Mouse (Mus musculus) small intestine, adult 2 months (tissue): ENCODE measurements around the gene Nde1.

Source experiments
- CTCF ChIP-seq: fragments of 200-500 bp; IDR thresholded peaks from 2 replicates; pipeline ENCODE4 v1.5.1; 2012; ENCODE audit warnings: low read depth, mild to moderate bottlenecking, control low read depth, inconsistent platforms, low read length, moderate library complexity, mixed read lengths; ENCODE audit not compliant: insufficient replicate concordance, insufficient read length; ENCODE audit errors: extremely low read depth
- POLR2A ChIP-seq: fragments of 200-500 bp; IDR thresholded peaks from 2 replicates; pipeline ENCODE4 v1.6.1; 2012; ENCODE audit warnings: low read depth, mild to moderate bottlenecking, control low read depth, inconsistent platforms, low read length, moderate library complexity

DNA sequence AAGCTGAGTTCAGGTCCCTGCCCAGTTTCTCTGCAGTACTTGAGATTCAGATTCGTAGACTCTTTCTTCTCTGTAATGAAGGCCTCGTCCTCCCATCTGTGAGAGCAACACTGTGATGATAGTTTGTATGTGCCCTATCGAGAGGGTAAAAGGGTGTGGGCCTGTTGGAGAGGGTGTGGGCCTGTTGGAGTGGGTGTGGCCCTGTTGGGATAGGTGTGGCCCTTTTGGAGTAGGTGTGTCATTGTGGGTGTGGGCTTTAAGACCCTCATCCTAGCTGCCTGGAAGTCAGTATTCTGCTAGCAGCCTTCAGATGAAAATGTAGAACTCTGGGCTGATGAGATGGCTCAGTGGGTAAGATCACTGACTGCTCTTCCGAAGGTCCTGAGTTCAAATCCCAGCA, 3.4 kb downstream of the Nde1 start:
- TF ChIP-seq POLR2A (no peak), CTCF (no peak)
